12 mouse cellular contexts compared by ENCODE assay signal in genomic region chr1:182287781-182288180, GRCm38 (mm10). TPM values are rescaled to one million over a fixed set of nuclear protein-coding genes. Genes with fewer than 3 reads are reported as not detected.
DNase-seq lines count a peak whose midpoint lies in the region; ATAC-seq and TF ChIP-seq lines count a peak whose summit lies in the region.
"Had no signal": no experiment of that assay in that cellular context is flagged by ENCODE, and none has a peak within 500 bp of the region (broad histone marks: within the 10 kb centered on the region; RNA-seq: fewer than 3 reads in every experiment).

No protein-coding gene starts in this region.

- no peaks in the 10 kb centered on the region for H3K27me3 ChIP-seq in ES-Bruce4 (ENCODE audit: control insufficient read depth, insufficient read depth, low read length, poor library complexity, severe bottlenecking)
- H3K27me3 ChIP-seq: hindbrain, embryonic 13.5 days had no signal

- peak; percentile 93 for ATAC-seq in frontal cortex, adult (ENCODE audit: low TSS enrichment)

- no peaks in the 10 kb centered on the region for H3K9me3 ChIP-seq in ES-Bruce4 (replicated peaks; ENCODE audit: control insufficient read depth, insufficient read depth, low read length, poor library complexity, severe bottlenecking)
- H3K9me3 ChIP-seq: hindbrain, embryonic 13.5 days; megakaryocyte, embryonic 14.5 days had no signal

- peak; percentile 33 for TF ChIP-seq CTCF in ES-Bruce4 (IDR thresholded peaks at IDR 0.05; ENCODE audit: low read depth, low read length)

- TF ChIP-seq EP300 in ES-Bruce4 (IDR thresholded peaks at IDR 0.05; ENCODE audit: insufficient read depth, low read depth, low read length) = no peak

- DNase-seq in frontal cortex, postnatal 25 days (ENCODE audit: low spot score in 2 of 2) = no peak
- peak; percentile 76 for DNase-seq in layer of hippocampus, adult 9-11 months
- no peak for DNase-seq in layer of hippocampus, postnatal 25 days (ENCODE audit: extremely low spot score in 1 of 2, low spot score in 1 of 2)
- DNase-seq in heart, postnatal 4 days = peak; percentile 12
- no peak for DNase-seq in gastrocnemius, adult 18-20 months (ENCODE audit: low spot score)
- no peak for DNase-seq in frontal cortex, postnatal 14 days (ENCODE audit: low spot score in 2 of 2)
- DNase-seq: gastrocnemius, postnatal 25 days; thymus, postnatal 4 days had no signal

- H3K4me1 ChIP-seq in ES-Bruce4 (ENCODE audit: control insufficient read depth, insufficient read depth, low read length) = peaks cover 2% of the 10 kb centered on the region
- H3K4me1 ChIP-seq: hindbrain, embryonic 13.5 days had no signal

- no peaks in the 10 kb centered on the region for H3K36me3 ChIP-seq in ES-Bruce4 (ENCODE audit: control insufficient read depth, insufficient read depth, low read length, poor library complexity, severe bottlenecking)
- H3K36me3 ChIP-seq: hindbrain, embryonic 13.5 days had no signal

- TF ChIP-seq POLR2A in ES-Bruce4 (IDR thresholded peaks at IDR 0.05; ENCODE audit: insufficient read depth, low read length) = no peak

- no peak overlapping the region for H3K4me3 ChIP-seq in ES-Bruce4 (ENCODE audit: low read depth, low read length)
- H3K4me3 ChIP-seq: hindbrain, embryonic 13.5 days; megakaryocyte, embryonic 14.5 days had no signal

- H3K27ac ChIP-seq in ES-Bruce4 (ENCODE audit: insufficient read depth, low read length) = no peak overlapping the region
- H3K27ac ChIP-seq: hindbrain, embryonic 13.5 days had no signal

- no peak overlapping the region for H3K9ac ChIP-seq in ES-Bruce4 (ENCODE audit: low read depth, poor library complexity, severe bottlenecking)
- H3K9ac ChIP-seq: hindbrain, embryonic 13.5 days had no signal

RNA-seq across cellular contexts. Expression of gene Degs1, which starts 5.2 kb away (rescaled TPM):
- 10 to 100 TPM; 77.6 to 90.6 TPM for total RNA-seq in layer of hippocampus, postnatal 25 days (2021)
- 124 and 127 TPM in 2 replicates for polyA plus RNA-seq in ES-Bruce4 (2011; ENCODE audit: insufficient read depth, insufficient read length, low read depth, missing spikeins)
- total RNA-seq in heart, postnatal 4 days (2021) = 100 to 1,000 TPM; 113 to 121 TPM
- total RNA-seq in gastrocnemius, adult 18-20 months (2021) = 10 to 100 TPM; 15.8 to 17.0 TPM

RNA-seq across cellular contexts. Expression of gene Fbxo28, which starts 53.6 kb away (rescaled TPM):
- total RNA-seq in layer of hippocampus, postnatal 25 days (2021) = 10 to 100 TPM; 42.5 to 50.4 TPM
- 32.9 and 36.8 TPM in 2 replicates for polyA plus RNA-seq in ES-Bruce4 (2011; ENCODE audit: insufficient read depth, insufficient read length, low read depth, missing spikeins)
- 10 to 100 TPM; 20.4 to 24.5 TPM for total RNA-seq in heart, postnatal 4 days (2021)
- 10 to 100 TPM; 21.0 to 22.1 TPM for total RNA-seq in gastrocnemius, adult 18-20 months (2021)

Comparison
In these comparisons a context has a peak if more than half of its experiments do, and no peak if none do; other contexts are left out.
1. DNase-seq: peak in layer of hippocampus, adult 9-11 months (single experiment) and heart, postnatal 4 days (single experiment); none in frontal cortex, postnatal 25 days (0 of 2), layer of hippocampus, postnatal 25 days (0 of 2), gastrocnemius, adult 18-20 months (single experiment) and frontal cortex, postnatal 14 days (0 of 2).
2. RNA of gene Degs1, which starts 5.2 kb away (total RNA-seq): 113 to 121 TPM in heart, postnatal 4 days and 77.6 to 90.6 TPM in layer of hippocampus, postnatal 25 days; 15.8 to 17.0 TPM in gastrocnemius, adult 18-20 months; every median in the first group is over 4 times any median in the second.